Mouse (Mus musculus): ENCODE data around the gene Hydin. TPM values are rescaled to one million over a fixed set of nuclear protein-coding genes. Genes with fewer than 3 reads are reported as not detected.

The Hydin gene
- polyA plus RNA-seq, 1 experiment: 2.6 TPM

- H3K4me3 ChIP-seq (replicated peaks; ENCODE audit: extremely low read depth, low read depth, low read length): no peak overlapping the region
- WGBS: 61% methylated on average over 8 of the region's 8 CpGs
- no peak for TF ChIP-seq CTCF (IDR thresholded peaks at IDR 0.05; ENCODE audit: insufficient read depth, low read length)
- TF ChIP-seq POLR2A (IDR thresholded peaks at IDR 0.05; ENCODE audit: borderline replicate concordance, extremely low read depth, low read depth, low read length): no peak
- no peak for DNase-seq
- no peaks in the 10 kb centered on the region for H3K4me1 ChIP-seq (ENCODE audit: control insufficient read depth, insufficient read depth, low read length)
These were observed 363.8 kb downstream of the Hydin start for GRCm38 (mm10) chr8:110630571-110631071.

GRCm38 (mm10) chr8:110631201-110631600, 364.4 kb downstream of the Hydin start:
- no peak for DNase-seq
- no peak overlapping the region for H3K4me3 ChIP-seq (replicated peaks; ENCODE audit: extremely low read depth, low read depth, low read length)
- H3K4me1 ChIP-seq (ENCODE audit: control insufficient read depth, insufficient read depth, low read length): no peaks in the 10 kb centered on the region
- TF ChIP-seq POLR2A (IDR thresholded peaks at IDR 0.05; ENCODE audit: borderline replicate concordance, extremely low read depth, low read depth, low read length) (no peak), CTCF (IDR thresholded peaks at IDR 0.05; ENCODE audit: insufficient read depth, low read length) (no peak)
- 83% methylated on average over 7 of the region's 7 CpGs for WGBS

GRCm38 (mm10) chr8:110633814-110634213, 367.0 kb downstream of the Hydin start:
- no peak for TF ChIP-seq POLR2A (IDR thresholded peaks at IDR 0.05; ENCODE audit: borderline replicate concordance, extremely low read depth, low read depth, low read length)
- no peak for TF ChIP-seq CTCF (IDR thresholded peaks at IDR 0.05; ENCODE audit: insufficient read depth, low read length)

GRCm38 (mm10) chr8:110636182-110636581, 369.4 kb downstream of the Hydin start:
- Histone ChIP-seq H3K4me3 (replicated peaks; ENCODE audit: extremely low read depth, low read depth, low read length) (no peak overlapping the region), H3K4me1 (ENCODE audit: control insufficient read depth, insufficient read depth, low read length) (no peaks in the 10 kb centered on the region)
- 83% methylated on average over 6 of the region's 6 CpGs for WGBS
- TF ChIP-seq POLR2A (IDR thresholded peaks at IDR 0.05; ENCODE audit: borderline replicate concordance, extremely low read depth, low read depth, low read length) (no peak), CTCF (IDR thresholded peaks at IDR 0.05; ENCODE audit: insufficient read depth, low read length) (no peak)
- DNase-seq: no peak

More at GRCm38 (mm10) chr8:110633814-110634213, 367.0 kb downstream of the Hydin start:
- no peak for DNase-seq
- 95% methylated on average over 3 of the region's 3 CpGs for WGBS
- no peak overlapping the region for H3K4me3 ChIP-seq (replicated peaks; ENCODE audit: extremely low read depth, low read depth, low read length)
- no peaks in the 10 kb centered on the region for H3K4me1 ChIP-seq (ENCODE audit: control insufficient read depth, insufficient read depth, low read length)

- Histone ChIP-seq H3K4me3 (replicated peaks; ENCODE audit: extremely low read depth, low read depth, low read length) (no peak overlapping the region), H3K4me1 (ENCODE audit: control insufficient read depth, insufficient read depth, low read length) (no peaks in the 10 kb centered on the region)
- TF ChIP-seq CTCF (IDR thresholded peaks at IDR 0.05; ENCODE audit: insufficient read depth, low read length): no peak
- TF ChIP-seq POLR2A (IDR thresholded peaks at IDR 0.05; ENCODE audit: borderline replicate concordance, extremely low read depth, low read depth, low read length): no peak
- WGBS: 88% methylated on average over 5 of the region's 5 CpGs
- no peak for DNase-seq
These were observed 375.6 kb downstream of the Hydin start for GRCm38 (mm10) chr8:110642331-110642730.

GRCm38 (mm10) chr8:110643177-110643576, 376.4 kb downstream of the Hydin start:
- Histone ChIP-seq H3K4me3 (replicated peaks; ENCODE audit: extremely low read depth, low read depth, low read length) (no peak overlapping the region), H3K4me1 (ENCODE audit: control insufficient read depth, insufficient read depth, low read length) (no peaks in the 10 kb centered on the region)
- 66% methylated on average over 4 of the region's 4 CpGs for WGBS
- no peak for TF ChIP-seq CTCF (IDR thresholded peaks at IDR 0.05; ENCODE audit: insufficient read depth, low read length)
- no peak for TF ChIP-seq POLR2A (IDR thresholded peaks at IDR 0.05; ENCODE audit: borderline replicate concordance, extremely low read depth, low read depth, low read length)
- no peak for DNase-seq

GRCm38 (mm10) chr8:110644422-110644821, 377.6 kb downstream of the Hydin start:
- H3K4me3 ChIP-seq (replicated peaks; ENCODE audit: extremely low read depth, low read depth, low read length): no peak overlapping the region
- no peak for DNase-seq
- 73% methylated on average over 4 of the region's 4 CpGs for WGBS
- no peak for TF ChIP-seq CTCF (IDR thresholded peaks at IDR 0.05; ENCODE audit: insufficient read depth, low read length)
- TF ChIP-seq POLR2A (IDR thresholded peaks at IDR 0.05; ENCODE audit: borderline replicate concordance, extremely low read depth, low read depth, low read length): no peak
- no peaks in the 10 kb centered on the region for H3K4me1 ChIP-seq (ENCODE audit: control insufficient read depth, insufficient read depth, low read length)

GRCm38 (mm10) chr8:110644901-110645300, 378.1 kb downstream of the Hydin start:
- Histone ChIP-seq H3K4me1 (ENCODE audit: control insufficient read depth, insufficient read depth, low read length) (no peaks in the 10 kb centered on the region), H3K4me3 (replicated peaks; ENCODE audit: extremely low read depth, low read depth, low read length) (no peak overlapping the region)
- no peak for TF ChIP-seq POLR2A (IDR thresholded peaks at IDR 0.05; ENCODE audit: borderline replicate concordance, extremely low read depth, low read depth, low read length)
- TF ChIP-seq CTCF (IDR thresholded peaks at IDR 0.05; ENCODE audit: insufficient read depth, low read length): no peak
- DNase-seq: no peak
- 89% methylated on average over 2 of the region's 2 CpGs for WGBS

- Histone ChIP-seq H3K4me1 (ENCODE audit: control insufficient read depth, insufficient read depth, low read length) (no peaks in the 10 kb centered on the region), H3K4me3 (replicated peaks; ENCODE audit: extremely low read depth, low read depth, low read length) (no peak overlapping the region)
- 85% methylated on average over 3 of the region's 3 CpGs for WGBS
- DNase-seq: no peak
- no peak for TF ChIP-seq POLR2A (IDR thresholded peaks at IDR 0.05; ENCODE audit: borderline replicate concordance, extremely low read depth, low read depth, low read length)
- no peak for TF ChIP-seq CTCF (IDR thresholded peaks at IDR 0.05; ENCODE audit: insufficient read depth, low read length)
These were observed 378.6 kb downstream of the Hydin start for GRCm38 (mm10) chr8:110645340-110645739.

GRCm38 (mm10) chr8:110646064-110646463, 379.3 kb downstream of the Hydin start:
- Histone ChIP-seq H3K4me3 (replicated peaks; ENCODE audit: extremely low read depth, low read depth, low read length) (no peak overlapping the region), H3K4me1 (ENCODE audit: control insufficient read depth, insufficient read depth, low read length) (no peaks in the 10 kb centered on the region)
- peak; percentile 73 for DNase-seq
- TF ChIP-seq POLR2A (IDR thresholded peaks at IDR 0.05; ENCODE audit: borderline replicate concordance, extremely low read depth, low read depth, low read length): no peak
- peak; percentile 88 for TF ChIP-seq CTCF (IDR thresholded peaks at IDR 0.05; ENCODE audit: insufficient read depth, low read length)
- WGBS: 25% methylated on average over 6 of the region's 6 CpGs
